Mouse (Mus musculus) liver, embryonic 14.5 days (tissue): ENCODE data around the gene Ddx41.

Experiments used
- CTCF ChIP-seq: IDR thresholded peaks from 2 replicates; pipeline ENCODE4 v1.5.1; 2016; ENCODE audit warnings: antibody characterized with exemption, low read depth, control low read depth
- EP300 ChIP-seq: IDR thresholded peaks from 2 replicates; pipeline ENCODE4 v1.6.1; 2016; ENCODE audit warnings: antibody characterized with exemption, low read depth

GRCm38 (mm10) chr13:55483593-55483992 lies 52.9 kb downstream of the Ddx41 start:
- no peak for TF ChIP-seq EP300
- TF ChIP-seq CTCF: no peak
